Mouse (Mus musculus) hindbrain, embryonic 13.5 days (tissue): ENCODE measurements at regions not wholly inside any gene's neighbourhood (a gene's known extent, or its start where the extent isn't known, plus 50 kb on each side); places are given as distances from the start of the nearest gene placed in this dataset.

Experiments
- ATAC-seq: fragments of 200-750 bp; cut with Nextera tagmentation; 2 replicates; pipeline ENCODE4 v1.8.0; 2017; ENCODE audit warnings: moderate TSS enrichment; ENCODE audit not compliant: low FRiP score
- H3K27ac ChIP-seq: fragments of 300-500 bp; sonication (generic); 2 replicates; pipeline ENCODE4 v1.5.1; 2015; ENCODE audit warnings: inconsistent platforms, mild to moderate bottlenecking, moderate library complexity
- H3K27me3 ChIP-seq: fragments of 300-500 bp; sonication (generic); 2 replicates; pipeline ENCODE4 v1.6.1; 2015; ENCODE audit warnings: mild to moderate bottlenecking, inconsistent platforms
- H3K36me3 ChIP-seq: fragments of 300-500 bp; sonication (generic); 2 replicates; pipeline ENCODE4 v1.6.1; 2015; ENCODE audit warnings: mild to moderate bottlenecking, inconsistent platforms
- H3K4me1 ChIP-seq: fragments of 300-500 bp; sonication (generic); replicated peaks from 2 replicates; pipeline ENCODE4 v1.6.1; 2015; ENCODE audit warnings: inconsistent platforms
- H3K4me2 ChIP-seq: fragments of 300-500 bp; sonication (generic); 2 replicates; pipeline ENCODE4 v1.6.1; 2015; ENCODE audit warnings: inconsistent platforms, mild to moderate bottlenecking, moderate library complexity
- H3K4me3 ChIP-seq: fragments of 300-500 bp; sonication (generic); 2 replicates; pipeline ENCODE4 v1.5.1; 2015; ENCODE audit warnings: mild to moderate bottlenecking, inconsistent platforms
- H3K9ac ChIP-seq: fragments of 300-500 bp; sonication (generic); 2 replicates; pipeline ENCODE4 v1.6.1; 2015; ENCODE audit warnings: mild to moderate bottlenecking, inconsistent platforms
- H3K9me3 ChIP-seq: fragments of 300-500 bp; sonication (generic); 2 replicates; pipeline ENCODE4 v1.6.1; 2016; ENCODE audit warnings: inconsistent platforms
- WGBS: fragments of 180-500 bp; shearing (Covaris S2); methylation state at CpG from one replicate; pipeline ENCODE4 v1.1.7; 2015; 5-methylcytosine and 5-hydroxymethylcytosine counted together

DNA sequence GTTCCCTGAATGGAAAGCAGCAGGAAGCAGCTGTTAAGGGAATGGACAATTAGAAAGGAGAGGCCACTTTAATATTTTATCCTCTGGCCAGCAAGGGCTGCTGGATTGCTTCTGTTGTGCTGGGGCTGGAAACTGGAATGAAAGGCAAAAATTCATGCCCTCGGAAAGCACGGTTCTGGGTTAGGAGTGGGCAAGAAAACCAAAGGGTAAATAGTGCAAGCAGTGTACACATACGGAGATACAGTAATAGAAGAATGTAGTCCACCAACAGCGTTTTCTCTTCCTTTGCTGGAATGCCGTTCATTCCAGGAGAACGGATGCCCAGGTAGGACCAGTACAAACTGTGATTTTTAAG, 50.8 kb upstream of the Zfr start:
- no peak for ATAC-seq
- Histone ChIP-seq H3K4me3 (no peak overlapping the region), H3K9ac (no peak overlapping the region), H3K27ac (peak overlapping the region; percentile 49; the same call in 1 of the 2 replicates), H3K36me3 (no peaks in the 10 kb centered on the region), H3K4me2 (no peak overlapping the region), H3K27me3 (no peaks in the 10 kb centered on the region), H3K9me3 (0 out of 2 replicates have a peak, but pooled peaks cover 8% of the 10 kb centered on the region), H3K4me1 (peaks cover 12% of the 10 kb centered on the region)
- 75% methylated on average over 6 of the region's 6 CpGs for WGBS

DNA sequence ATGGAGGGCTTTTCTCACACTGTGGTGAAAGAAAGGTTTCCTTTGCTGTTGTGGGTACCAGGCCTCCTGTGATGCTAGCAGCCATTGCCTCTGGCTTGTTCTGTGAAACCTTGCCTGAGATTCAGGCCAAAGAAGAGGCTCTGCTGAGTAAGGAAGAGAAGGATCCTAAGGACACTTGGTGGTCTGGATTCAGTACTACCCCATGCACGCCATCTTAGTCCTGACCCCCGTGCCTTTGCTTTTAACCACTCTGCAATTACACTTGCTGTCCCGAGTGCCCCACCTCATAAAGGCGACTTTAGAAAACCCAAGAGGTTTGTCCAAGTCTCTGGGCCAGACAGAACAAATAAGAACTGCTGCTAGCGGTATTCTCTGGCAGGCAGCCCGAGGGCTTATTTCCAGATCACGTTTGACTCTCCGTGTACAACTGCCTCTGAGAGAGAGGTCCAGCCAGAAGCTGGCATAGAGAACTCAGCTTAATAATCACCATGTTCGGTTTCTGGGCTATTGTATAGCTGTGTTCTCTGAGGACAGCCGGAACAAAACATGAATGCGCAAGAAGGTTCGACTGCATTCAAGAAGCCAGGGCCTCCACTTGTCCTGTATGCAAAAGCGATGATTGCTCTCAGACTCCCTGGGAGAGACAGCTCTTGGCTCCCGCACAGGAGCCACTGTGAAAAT, 51.3 kb upstream of the Zfr start:
- H3K4me1 ChIP-seq = peaks cover 12% of the 10 kb centered on the region
- H3K36me3 ChIP-seq = no peaks in the 10 kb centered on the region
- H3K4me2 ChIP-seq = no peak overlapping the region
- no peaks in the 10 kb centered on the region for H3K27me3 ChIP-seq
- H3K9ac ChIP-seq = no peak overlapping the region
- 37% methylated on average over 14 of the region's 14 CpGs for WGBS
- peak; percentile 86 for ATAC-seq
- no peak overlapping the region for H3K4me3 ChIP-seq
- H3K27ac ChIP-seq = peak overlapping the region; percentile 49
- H3K9me3 ChIP-seq = 0 out of 2 replicates have a peak, but pooled peaks cover 8% of the 10 kb centered on the region

DNA sequence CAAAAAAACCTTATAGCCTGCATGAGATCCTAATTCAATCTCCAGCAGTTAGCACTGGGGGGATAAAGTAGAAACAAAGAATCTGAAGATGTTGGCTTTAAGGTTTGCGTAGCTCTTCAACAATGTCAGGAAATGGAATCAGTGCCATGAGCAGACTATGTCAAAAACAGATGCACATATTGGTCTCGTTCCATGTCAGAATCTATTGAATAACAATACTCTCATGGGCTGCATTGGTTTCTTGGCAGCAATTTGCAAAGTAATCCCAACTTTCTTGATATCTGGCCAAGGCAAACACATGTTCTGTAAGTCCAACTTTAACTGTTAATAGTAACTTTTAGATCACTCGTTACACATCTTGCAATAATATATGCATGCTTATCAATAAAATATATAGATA, 58.1 kb upstream of the Sub1 start:
- H3K27me3 ChIP-seq = no peaks in the 10 kb centered on the region
- H3K4me1 ChIP-seq = no peaks in the 10 kb centered on the region
- H3K9me3 ChIP-seq = no peaks in the 10 kb centered on the region
- H3K27ac ChIP-seq = no peak overlapping the region
- no peaks in the 10 kb centered on the region for H3K36me3 ChIP-seq
- ATAC-seq = no peak
- no peak overlapping the region for H3K4me3 ChIP-seq
- no peak overlapping the region for H3K4me2 ChIP-seq
- 84% methylated on average over 3 of the region's 3 CpGs for WGBS
- no peak overlapping the region for H3K9ac ChIP-seq

DNA sequence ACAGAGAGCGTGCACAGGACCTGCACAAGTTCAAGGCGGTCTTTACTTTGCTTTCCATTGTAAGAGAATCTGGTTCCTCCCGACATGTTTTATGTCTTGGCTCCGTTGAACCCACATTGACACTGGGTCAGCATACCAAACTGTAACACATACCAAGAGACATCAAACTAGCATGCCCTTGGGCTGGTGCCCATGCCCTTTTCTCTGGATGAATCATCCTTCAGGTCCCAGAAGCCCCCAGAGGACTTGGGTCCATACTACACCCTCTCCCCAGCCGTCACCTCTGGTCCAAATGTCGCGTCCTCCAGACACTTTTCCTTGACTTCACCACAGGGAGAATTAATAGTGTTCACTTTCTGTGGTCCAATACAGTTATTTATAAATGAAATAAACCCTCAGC, 56.8 kb upstream of the Sub1 start:
- H3K36me3 ChIP-seq = no peaks in the 10 kb centered on the region
- H3K4me3 ChIP-seq = no peak overlapping the region
- no peak overlapping the region for H3K4me2 ChIP-seq
- no peaks in the 10 kb centered on the region for H3K9me3 ChIP-seq
- WGBS = 93% methylated on average over 7 of the region's 7 CpGs
- no peak overlapping the region for H3K27ac ChIP-seq
- ATAC-seq = no peak
- no peaks in the 10 kb centered on the region for H3K4me1 ChIP-seq
- no peak overlapping the region for H3K9ac ChIP-seq
- no peaks in the 10 kb centered on the region for H3K27me3 ChIP-seq

DNA sequence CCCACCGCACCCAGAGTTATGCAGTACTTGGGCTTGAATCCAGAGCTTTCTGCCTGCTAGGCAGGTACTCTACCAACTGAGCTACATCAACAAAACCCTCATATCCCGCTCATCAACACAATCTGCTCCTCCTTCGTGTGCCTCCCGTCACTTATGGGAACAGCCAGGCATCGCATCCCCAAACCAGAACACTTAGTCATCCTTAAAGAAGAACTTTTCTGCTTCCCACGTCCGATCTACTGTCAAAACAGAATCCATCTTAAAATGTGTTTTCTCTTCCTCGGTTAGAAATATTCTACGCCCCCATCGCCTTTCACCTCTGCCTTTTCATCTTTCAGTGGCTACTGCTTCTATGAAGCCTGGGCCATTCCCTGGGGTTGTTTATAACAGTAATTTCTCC, 52.2 kb upstream of the Sub1 start:
- no peak for ATAC-seq
- Histone ChIP-seq H3K4me2 (no peak overlapping the region), H3K36me3 (no peaks in the 10 kb centered on the region), H3K4me1 (no peaks in the 10 kb centered on the region), H3K27ac (no peak overlapping the region), H3K9me3 (no peaks in the 10 kb centered on the region), H3K4me3 (no peak overlapping the region), H3K9ac (no peak overlapping the region), H3K27me3 (no peaks in the 10 kb centered on the region)
- WGBS = 93% methylated on average over 10 of the region's 10 CpGs

DNA sequence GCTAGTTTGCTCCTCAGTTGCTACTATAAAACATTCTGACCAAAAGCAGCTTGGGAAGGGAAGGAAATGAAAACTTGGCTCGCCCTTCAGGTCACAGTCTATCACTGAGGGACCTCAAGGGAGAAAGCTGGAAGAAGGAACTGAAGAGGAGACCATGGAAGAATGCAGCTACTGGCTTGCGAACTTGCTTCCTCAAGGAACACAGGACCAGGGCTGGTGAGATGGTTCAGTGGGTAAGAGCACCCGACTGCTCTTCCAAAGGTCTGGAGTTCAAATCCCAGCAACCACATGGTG, 51.4 kb upstream of the Sub1 start:
- Histone ChIP-seq H3K9me3 (no peaks in the 10 kb centered on the region), H3K27me3 (no peaks in the 10 kb centered on the region), H3K4me3 (no peak overlapping the region), H3K4me1 (no peaks in the 10 kb centered on the region), H3K9ac (no peak overlapping the region), H3K36me3 (no peaks in the 10 kb centered on the region), H3K4me2 (no peak overlapping the region), H3K27ac (no peak overlapping the region)
- no peak for ATAC-seq
- 92% methylated on average over 3 of the region's 3 CpGs for WGBS

DNA sequence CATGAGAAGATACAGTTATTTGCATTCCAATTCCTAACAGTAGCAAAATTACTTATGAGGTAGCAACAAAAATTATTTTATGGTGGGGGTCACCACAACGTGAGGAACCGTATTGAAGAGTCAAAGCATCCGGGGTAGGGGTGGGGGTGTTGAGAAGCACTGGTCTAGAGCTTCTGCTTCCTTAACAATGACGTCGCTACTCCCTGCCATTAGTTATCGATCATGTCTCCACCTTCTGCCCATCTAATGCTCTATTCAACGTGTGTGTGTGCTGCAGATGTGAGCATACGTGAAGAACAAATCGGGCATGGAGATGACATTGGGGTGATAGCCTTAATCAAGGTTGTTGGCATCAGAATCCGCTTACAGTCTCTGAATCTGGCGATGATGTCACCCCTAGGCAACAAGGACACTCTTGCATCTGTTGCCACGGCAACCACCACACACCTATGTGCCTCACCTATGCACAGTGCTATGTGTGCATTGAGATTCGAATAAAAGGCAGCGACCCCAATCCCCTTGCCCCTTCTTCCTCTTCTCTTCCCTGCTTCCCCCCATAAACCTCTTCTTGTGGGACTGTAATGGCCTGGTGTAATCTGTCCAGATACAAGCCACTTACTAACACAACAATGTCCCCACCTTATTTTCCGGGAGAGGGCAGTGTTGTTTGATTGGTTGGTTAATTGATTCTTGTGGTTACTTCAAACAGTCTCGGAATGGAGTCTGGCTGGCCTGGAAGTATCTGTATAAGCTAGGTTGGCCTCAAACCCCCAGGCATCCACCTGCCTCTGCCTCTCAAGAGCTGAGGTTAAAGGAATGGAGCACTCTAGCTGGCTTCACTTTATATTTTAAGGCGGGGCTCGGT, 50.8 kb upstream of the Sub1 start:
- WGBS = 90% methylated on average over 18 of the region's 18 CpGs
- ATAC-seq = peak; percentile 57; the same call in 1 of the 2 replicates
- Histone ChIP-seq H3K9me3 (no peaks in the 10 kb centered on the region), H3K27me3 (no peaks in the 10 kb centered on the region), H3K4me1 (no peaks in the 10 kb centered on the region), H3K36me3 (no peaks in the 10 kb centered on the region), H3K4me3 (no peak overlapping the region), H3K4me2 (no peak overlapping the region), H3K27ac (no peak overlapping the region), H3K9ac (no peak overlapping the region)
